Mouse (Mus musculus): ENCODE measurements around the gene Lin9.

- TF ChIP-seq TAL1 (IDR thresholded peaks at IDR 0.05; ENCODE audit: low read length) = no peak
- no peak for TF ChIP-seq GATA1 (IDR thresholded peaks at IDR 0.05; ENCODE audit: low read length)
Measured at GRCm38 (mm10) chr1:180707368-180707767, 66.4 kb downstream of the Lin9 start.

Data from erythroblast, embryonic 14.5 days (primary cell).